Mouse (Mus musculus): ENCODE measurements around the gene Zfp800.

The Zfp800 gene

DNA sequence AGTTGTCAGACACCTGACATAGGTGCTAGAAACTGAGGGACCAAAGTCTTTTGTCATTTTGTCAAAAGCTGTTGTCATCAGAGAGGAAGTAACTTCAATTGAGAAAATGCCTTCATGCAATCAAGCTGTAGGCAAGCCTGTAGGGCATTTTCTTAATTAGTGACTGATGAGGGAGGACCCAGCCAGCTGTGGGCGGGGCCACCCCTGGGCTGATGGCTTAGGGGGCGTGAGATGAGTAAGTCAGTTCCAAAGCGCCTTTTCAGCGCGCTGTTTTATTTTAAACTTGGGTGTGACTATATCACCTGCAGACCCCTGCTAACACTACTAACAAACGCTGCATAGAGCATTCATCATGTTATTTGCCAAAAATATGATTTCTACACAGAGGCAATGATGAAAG, 195.0 kb downstream of the Zfp800 start:
- DNase-seq (ENCODE audit: low spot score): no peak

DNA sequence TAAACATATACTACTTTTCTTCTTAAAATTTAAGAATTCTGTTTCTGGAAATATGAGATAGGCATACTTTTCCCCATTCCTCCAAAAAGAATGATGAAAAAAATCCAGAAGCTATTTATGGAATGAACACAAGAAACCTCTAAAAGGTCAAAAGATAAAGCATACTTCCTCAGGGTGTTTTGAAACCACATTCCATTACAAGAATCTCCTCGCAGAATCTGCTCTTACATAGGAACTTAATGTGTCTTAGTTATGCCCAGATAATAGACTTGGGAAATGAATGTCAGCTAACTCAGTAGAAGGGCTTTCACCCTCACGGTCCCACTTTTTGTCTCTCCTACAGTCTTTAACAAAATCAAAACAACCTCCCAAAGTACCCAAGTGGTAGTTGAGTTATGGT, 203.9 kb downstream of the Zfp800 start:
- DNase-seq (ENCODE audit: low spot score): no peak

DNA sequence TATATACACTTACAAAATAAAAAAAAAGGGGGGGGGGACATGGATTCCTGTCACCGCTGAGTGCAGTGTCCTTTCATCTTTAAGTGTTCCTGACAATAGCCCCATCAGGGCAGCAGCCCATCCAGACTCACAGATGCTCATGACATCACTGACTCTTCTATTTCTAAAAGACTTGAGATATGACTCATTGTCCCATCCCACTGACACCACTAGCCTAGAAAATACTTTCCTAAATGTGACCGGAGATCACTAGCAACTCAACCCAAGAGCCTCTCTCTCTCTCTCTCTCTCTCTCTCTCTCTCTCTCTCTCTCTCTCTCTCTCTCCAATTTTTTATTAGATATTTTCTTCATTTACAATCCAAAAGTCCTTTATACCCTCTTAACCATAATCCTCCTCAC, 205.9 kb downstream of the Zfp800 start:
- no peak for DNase-seq (ENCODE audit: low spot score)

Measured in embryo, embryonic 10.5 days (tissue).